Mouse (Mus musculus): ENCODE data around the gene Hif3a.

Hif3a gene

GRCm38 (mm10) chr7:16990006-16990744, 72.1 kb downstream of the Hif3a start:
- DNase-seq = no peak

GRCm38 (mm10) chr7:16988405-16988804, 73.8 kb downstream of the Hif3a start:
- DNase-seq = no peak

- no peak for DNase-seq
Observed at GRCm38 (mm10) chr7:16987541-16988149, 74.6 kb downstream of the Hif3a start.

DNA sequence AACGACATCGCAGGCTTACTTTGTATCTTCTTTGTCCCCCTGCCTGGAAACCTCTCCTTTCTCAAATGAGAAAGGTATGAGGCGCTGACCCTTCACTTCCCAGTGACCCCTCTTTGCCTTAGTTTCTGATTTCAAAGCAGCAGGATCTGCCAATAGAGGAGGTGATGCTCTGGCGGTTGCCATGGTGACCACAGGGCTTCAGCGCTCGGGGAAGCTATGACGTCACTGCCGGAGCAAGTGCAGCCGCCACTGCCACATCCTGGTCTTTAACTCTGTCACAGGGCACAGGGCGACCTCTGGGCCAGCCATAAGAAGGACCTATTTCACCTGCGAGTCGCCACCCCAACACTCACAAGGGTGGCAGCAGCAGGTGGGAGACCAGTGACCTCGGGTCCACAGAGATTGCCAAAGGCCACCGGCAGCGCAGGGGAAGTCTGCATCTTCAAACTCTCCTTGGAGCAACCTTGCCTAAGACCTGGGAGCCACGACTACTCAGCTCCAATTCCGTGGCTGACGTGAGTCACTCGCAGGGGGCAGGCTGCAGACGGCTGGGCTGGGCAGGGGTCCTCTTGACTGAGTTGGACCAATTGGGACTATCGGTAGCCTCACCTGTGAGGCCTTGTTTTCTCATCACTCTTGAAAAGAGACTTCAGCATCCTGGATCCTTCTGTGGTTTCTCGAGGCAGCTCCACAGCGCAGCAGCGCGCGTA, 79.2 kb downstream of the Hif3a start, which contains the start of gene Gm42372:
Gm42372 (plus strand) TSS at position 228 of the 710 bp plus-strand sequence.
- peak; percentile 45 to 50 for DNase-seq

All from spleen, adult 18-20 months (tissue).